ENCODE assay signal across 25 mouse cellular contexts in the genomic region with DNA sequence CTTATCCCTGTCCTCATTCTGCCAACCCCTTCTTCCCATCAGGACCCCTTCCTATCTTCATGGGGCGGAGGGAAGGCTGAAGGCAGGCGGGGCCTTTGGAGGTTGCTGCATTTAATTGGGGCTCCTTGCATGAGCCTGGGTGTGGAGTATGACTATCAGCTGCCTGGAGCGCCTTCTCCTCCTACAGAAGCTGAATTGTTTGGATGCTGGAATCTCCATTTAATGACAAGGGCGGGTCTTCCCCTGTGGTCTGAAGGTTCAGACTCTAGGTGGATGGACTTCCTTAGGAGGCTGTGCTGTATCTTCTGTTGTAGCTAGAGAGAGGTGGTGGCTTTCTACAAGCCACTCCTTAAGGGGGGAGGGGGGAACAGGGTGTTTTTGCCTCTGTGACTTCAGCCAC.
"Had no signal": no experiment of that assay in that cellular context is flagged by ENCODE, and none has a peak within 500 bp of the region (broad histone marks: within the 10 kb centered on the region; RNA-seq: fewer than 3 reads in every experiment).

No protein-coding gene starts in this region.

- H3K27me3 ChIP-seq: heart, embryonic 13.5 days; heart, embryonic 15.5 days; hindbrain, embryonic 12.5 days; hindbrain, embryonic 15.5 days; kidney, embryonic 15.5 days; limb, embryonic 12.5 days; liver, embryonic 13.5 days; liver, embryonic 15.5 days had no signal

- H3K27ac ChIP-seq: heart, adult 2 months; heart, embryonic 13.5 days; heart, embryonic 15.5 days; hindbrain, embryonic 12.5 days; hindbrain, embryonic 15.5 days; hindbrain, postnatal 0 days; kidney, embryonic 15.5 days; kidney, postnatal 0 days; left cerebral cortex, adult 2 months; limb, embryonic 10.5 days; limb, embryonic 12.5 days; liver, embryonic 13.5 days; liver, embryonic 15.5 days had no signal

- H3K36me3 ChIP-seq: hindbrain, embryonic 15.5 days had no signal

- H3K9me3 ChIP-seq: heart, embryonic 13.5 days; heart, embryonic 15.5 days; hindbrain, embryonic 12.5 days; hindbrain, embryonic 15.5 days; kidney, embryonic 15.5 days; limb, embryonic 10.5 days; limb, embryonic 12.5 days; liver, embryonic 13.5 days; liver, embryonic 15.5 days had no signal

- DNase-seq: gastrocnemius, postnatal 14 days; gastrocnemius, postnatal 36 days; heart, adult 11 months; heart, adult 2 months; heart, postnatal 14 days; heart, postnatal 36 days; kidney, adult 11 months; kidney, adult 2 months; kidney, adult 9 months; kidney, postnatal 14 days; kidney, postnatal 36 days; layer of hippocampus, adult 9-11 months; liver; liver, embryonic 13.5 days had no signal

- H3K4me1 ChIP-seq: heart, embryonic 13.5 days; heart, embryonic 15.5 days; hindbrain, embryonic 12.5 days; hindbrain, embryonic 15.5 days; kidney, embryonic 15.5 days; limb, embryonic 10.5 days; limb, embryonic 12.5 days; liver, embryonic 13.5 days; liver, embryonic 15.5 days had no signal

- H3K4me3 ChIP-seq: heart, adult 2 months; heart, embryonic 13.5 days; heart, embryonic 15.5 days; hindbrain, embryonic 12.5 days; hindbrain, embryonic 15.5 days; kidney, embryonic 15.5 days; left cerebral cortex, adult 2 months; limb, embryonic 10.5 days; limb, embryonic 12.5 days; liver, embryonic 13.5 days; liver, embryonic 15.5 days had no signal

- H3K9ac ChIP-seq: heart, embryonic 13.5 days; heart, embryonic 15.5 days; hindbrain, embryonic 12.5 days; hindbrain, embryonic 15.5 days; kidney, embryonic 15.5 days; limb, embryonic 12.5 days; liver, embryonic 13.5 days; liver, embryonic 15.5 days had no signal
